Mouse (Mus musculus): ENCODE results near the gene Psg29. TPM values are rescaled to one million over a fixed set of nuclear protein-coding genes. Genes with fewer than 3 reads are reported as not detected.

Gene Psg29
- total RNA-seq (2012; rRNA removed) = not detected in 2 replicates
- not detected in 2 replicates for total RNA-seq (2014; rRNA removed)
- not detected in 2 replicates for polyA plus RNA-seq (2012; ENCODE audit: insufficient read length, low read depth)

DNA sequence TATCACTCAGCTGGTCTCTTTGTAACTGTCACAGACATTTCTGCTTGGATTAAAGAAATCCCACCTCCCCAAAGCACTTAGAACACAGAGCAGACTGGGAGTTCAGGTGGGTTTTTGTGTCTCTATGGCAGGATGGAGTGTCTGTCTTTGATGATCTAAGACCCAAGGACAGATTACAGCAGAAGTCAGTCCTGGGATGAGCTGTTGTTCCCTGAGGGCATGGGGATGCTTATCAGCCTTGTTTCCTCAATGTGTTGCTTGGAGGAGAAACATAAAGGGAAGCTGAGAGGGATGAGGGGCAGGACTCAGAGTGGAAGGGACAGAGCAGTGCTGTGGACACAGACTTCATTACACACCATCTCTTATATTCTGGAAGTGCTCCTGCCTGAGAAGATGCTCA is at the start of gene Psg29:
Gene Psg29 (plus strand): TSS at position 301 of the 400 bp plus-strand sequence.
- H3K9me3 ChIP-seq (replicated peaks; ENCODE audit: low read length) = no peaks in the 10 kb centered on the region
- peaks cover 56% of the 10 kb centered on the region for H3K27me3 ChIP-seq (replicated peaks)
- H3K36me3 ChIP-seq (replicated peaks in 1 of 2; ENCODE audit: control insufficient read depth in 1 of 2, insufficient read depth in 1 of 2, low read length in 1 of 2) = no peaks in the 10 kb centered on the region
- no peaks in the 10 kb centered on the region for H3K4me1 ChIP-seq (ENCODE audit: control insufficient read depth in 1 of 2, insufficient read depth in 2 of 2)
- dilution Hi-C loops (cut with MboI; ENCODE audit: extremely low pct_ligation_motif_present, extremely low pct_unique_long_range_greater_than_20kb, low sequenced_read_pairs) = no loop called here
- no peak for TF ChIP-seq MXI1 (IDR thresholded peaks at IDR 0.05; ENCODE audit: low read depth, low read length)
- no peak for TF ChIP-seq KAT2A (IDR thresholded peaks at IDR 0.05; ENCODE audit: insufficient replicate concordance, low read length)
- TF ChIP-seq ZNF384 (IDR thresholded peaks at IDR 0.05; ENCODE audit: low read depth, low read length) = no peak
- no peak for TF ChIP-seq TBP (conservative IDR thresholded peaks at IDR 0.05; ENCODE audit: low read depth, low read length)
- TF ChIP-seq MAZ (IDR thresholded peaks at IDR 0.05; ENCODE audit: low read depth, low read length) = no peak
- TF ChIP-seq BHLHE40 (IDR thresholded peaks at IDR 0.05; ENCODE audit: low read depth, low read length) = no peak
- no peak for TF ChIP-seq RCOR1 (conservative IDR thresholded peaks at IDR 0.05; ENCODE audit: low read depth, low read length)
- TF ChIP-seq NRF1 (IDR thresholded peaks at IDR 0.05; ENCODE audit: low read depth, low read length) = no peak
- TF ChIP-seq EP300 (IDR thresholded peaks at IDR 0.05; ENCODE audit: low read length) = no peak
- TF ChIP-seq GABPA (IDR thresholded peaks at IDR 0.05; ENCODE audit: insufficient replicate concordance, low read depth, low read length) = no peak
- TF ChIP-seq MAX (IDR thresholded peaks at IDR 0.05; ENCODE audit: low read length) = no peak
- no peak for TF ChIP-seq MYC (IDR thresholded peaks at IDR 0.05; ENCODE audit: low read depth, low read length)
- TF ChIP-seq E2F4 (IDR thresholded peaks at IDR 0.05; ENCODE audit: insufficient replicate concordance, low read depth, low read length) = no peak
- no peak for TF ChIP-seq UBTF (IDR thresholded peaks at IDR 0.05; ENCODE audit: low read depth, low read length)
- no peak for TF ChIP-seq MEF2A (IDR thresholded peaks at IDR 0.05; ENCODE audit: borderline replicate concordance, low read depth, low read length)
- TF ChIP-seq SMC3 (IDR thresholded peaks at IDR 0.05; ENCODE audit: low read depth, low read length) = no peak
- no peaks in the 10 kb centered on the region for H3K79me2 ChIP-seq (replicated peaks; ENCODE audit: control insufficient read depth, extremely low read depth, insufficient read depth, poor library complexity, severe bottlenecking)
- H3K4me2 ChIP-seq (ENCODE audit: insufficient read depth, low read depth, poor library complexity, severe bottlenecking) = no peak within 1 kb of the TSS
- DNase-seq (ENCODE audit: extremely low read depth) = no peak
- in situ Hi-C loops (cut with MboI; ENCODE audit: low pct_ligation_motif_present, low pct_unique_long_range_greater_than_20kb, low sequenced_read_pairs) = no loop called here
- no peak within 1 kb of the TSS for H3K27ac ChIP-seq (ENCODE audit: insufficient read depth, low read depth)
- H3K9ac ChIP-seq (ENCODE audit: insufficient read depth, low read depth) = no peak within 1 kb of the TSS
- no peak within 1 kb of the TSS for H3K4me3 ChIP-seq (replicated peaks in 1 of 3; ENCODE audit: low read depth in 2 of 3, low read length in 2 of 3, poor library complexity in 1 of 3)

DNA sequence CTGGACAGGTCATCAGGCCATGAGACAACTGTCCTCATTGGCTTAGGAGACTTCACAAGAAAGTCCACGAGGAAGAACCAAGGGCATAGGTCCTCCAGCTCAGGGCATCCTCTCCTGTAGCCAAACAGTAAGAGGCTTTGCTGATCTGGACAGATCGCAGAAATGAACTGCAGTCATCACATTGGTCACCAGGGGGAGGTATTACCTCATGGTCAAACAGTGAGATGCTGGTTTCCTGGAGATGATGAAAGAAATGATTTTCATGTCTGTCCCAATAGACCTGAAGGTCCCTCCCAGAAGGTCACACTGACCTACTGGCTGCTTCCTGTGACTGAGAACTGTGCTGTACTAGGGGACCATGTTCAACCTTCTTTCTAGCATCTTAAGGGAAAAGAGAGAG is 47.6 kb upstream of the Psg29 start:
- in situ Hi-C loops (cut with MboI; ENCODE audit: low pct_ligation_motif_present, low pct_unique_long_range_greater_than_20kb, low sequenced_read_pairs) = loop anchor here (10.0 kb wide), 1 partner anchor 1109 kb away; no protein-coding TSS in a partner anchor
- TF ChIP-seq CHD1 (IDR thresholded peaks at IDR 0.05; ENCODE audit: low read depth, low read length) (no peak), CTCF (conservative IDR thresholded peaks at IDR 0.05 in 1 of 2, IDR thresholded peaks at IDR 0.05 in 1 of 2; ENCODE audit: low read depth in 2 of 2, low read length in 2 of 2) (peak; percentile 69 to 86), SMC3 (IDR thresholded peaks at IDR 0.05; ENCODE audit: low read depth, low read length) (peak; percentile 73), PAX5 (IDR thresholded peaks at IDR 0.05; ENCODE audit: low read length) (no peak), NELFE (IDR thresholded peaks at IDR 0.05; ENCODE audit: low read depth, low read length) (peak; percentile 54; the same call in 1 of the 2 replicates), USF1 (IDR thresholded peaks at IDR 0.05; ENCODE audit: low read depth, low read length) (no peak), ELF1 (IDR thresholded peaks at IDR 0.05; ENCODE audit: low read depth, low read length) (0 out of 2 replicates have a peak, but pooled peaks have one; percentile 37), USF2 (conservative IDR thresholded peaks at IDR 0.05; ENCODE audit: low read depth, low read length) (no peak), EP300 (IDR thresholded peaks at IDR 0.05; ENCODE audit: low read length) (no peak), POLR2AphosphoS2 (IDR thresholded peaks at IDR 0.05; ENCODE audit: low read depth, low read length) (no peak), ETS1 (conservative IDR thresholded peaks at IDR 0.05; ENCODE audit: low read depth, low read length) (no peak), MAFK (IDR thresholded peaks at IDR 0.05; ENCODE audit: insufficient replicate concordance, low read length) (0 out of 2 replicates have a peak, but pooled peaks have one; percentile 45), CHD2 (IDR thresholded peaks at IDR 0.05; ENCODE audit: low read length) (no peak), ZKSCAN1 (IDR thresholded peaks at IDR 0.05; ENCODE audit: borderline replicate concordance, low read depth, low read length) (no peak), TBP (conservative IDR thresholded peaks at IDR 0.05; ENCODE audit: low read depth, low read length) (no peak), MAX (IDR thresholded peaks at IDR 0.05; ENCODE audit: low read length) (peak; percentile 55; the same call in 1 of the 2 replicates), SIN3A (IDR thresholded peaks at IDR 0.05; ENCODE audit: low read length) (no peak), HCFC1 (IDR thresholded peaks at IDR 0.05; ENCODE audit: low read depth, low read length) (no peak), MYC (IDR thresholded peaks at IDR 0.05; ENCODE audit: low read depth, low read length) (no peak), UBTF (IDR thresholded peaks at IDR 0.05; ENCODE audit: low read depth, low read length) (no peak), ZMIZ1 (IDR thresholded peaks at IDR 0.05; ENCODE audit: low read depth, low read length) (no peak), JUN (IDR thresholded peaks at IDR 0.05; ENCODE audit: insufficient read depth, low read depth, low read length) (no peak), MXI1 (IDR thresholded peaks at IDR 0.05; ENCODE audit: low read depth, low read length) (no peak)

More for the DNA sequence above, 47.6 kb upstream of the Psg29 start:
- H3K27ac ChIP-seq (ENCODE audit: insufficient read depth, low read depth) = no peak overlapping the region
- H3K27me3 ChIP-seq (replicated peaks) = peaks cover 77% of the 10 kb centered on the region
- H3K79me2 ChIP-seq (replicated peaks; ENCODE audit: control insufficient read depth, extremely low read depth, insufficient read depth, poor library complexity, severe bottlenecking) = no peaks in the 10 kb centered on the region
- DNase-seq (ENCODE audit: extremely low read depth) = peak; percentile 77
- no peak overlapping the region for H3K9ac ChIP-seq (ENCODE audit: insufficient read depth, low read depth)
- H3K4me2 ChIP-seq (ENCODE audit: insufficient read depth, low read depth, poor library complexity, severe bottlenecking) = no peak overlapping the region
- H3K9me3 ChIP-seq (replicated peaks; ENCODE audit: low read length) = no peaks in the 10 kb centered on the region
- peaks cover 3 to 14% of the 10 kb centered on the region in 2 experiments for H3K4me1 ChIP-seq (ENCODE audit: control insufficient read depth in 1 of 2, insufficient read depth in 2 of 2)
- H3K4me3 ChIP-seq (replicated peaks in 1 of 3; ENCODE audit: low read depth in 2 of 3, low read length in 2 of 3, poor library complexity in 1 of 3) = no peak overlapping the region
- dilution Hi-C loops (cut with MboI; ENCODE audit: extremely low pct_ligation_motif_present, extremely low pct_unique_long_range_greater_than_20kb, low sequenced_read_pairs) = no loop called here
- no peaks in the 10 kb centered on the region for H3K36me3 ChIP-seq (replicated peaks in 1 of 2; ENCODE audit: control insufficient read depth in 1 of 2, insufficient read depth in 1 of 2, low read length in 1 of 2)

All from CH12.LX (cell line).